Mouse (Mus musculus): ENCODE measurements around the gene Vmn1r178.
"Not testable (repeated sequence)": the region's sequence is repeated elsewhere in the genome, so short reads cannot be mapped to it uniquely, and the experiment has no call there.

Vmn1r178 gene

GRCm38 (mm10) chr7:23891709-23892108 lies at the start of gene Vmn1r178:
TSS of gene Vmn1r178 (plus strand) at chr7:23892009.
- in situ Hi-C loops (cut with MseI, MboI): no loop called here

GRCm38 (mm10) chr7:23866349-23866748 lies 25.5 kb upstream of the Vmn1r178 start, which contains the start of gene Vmn1r177:
TSS of gene Vmn1r177 (minus strand) at chr7:23866449.
- in situ Hi-C loops (cut with MseI, MboI): not testable (repeated sequence)

DNA sequence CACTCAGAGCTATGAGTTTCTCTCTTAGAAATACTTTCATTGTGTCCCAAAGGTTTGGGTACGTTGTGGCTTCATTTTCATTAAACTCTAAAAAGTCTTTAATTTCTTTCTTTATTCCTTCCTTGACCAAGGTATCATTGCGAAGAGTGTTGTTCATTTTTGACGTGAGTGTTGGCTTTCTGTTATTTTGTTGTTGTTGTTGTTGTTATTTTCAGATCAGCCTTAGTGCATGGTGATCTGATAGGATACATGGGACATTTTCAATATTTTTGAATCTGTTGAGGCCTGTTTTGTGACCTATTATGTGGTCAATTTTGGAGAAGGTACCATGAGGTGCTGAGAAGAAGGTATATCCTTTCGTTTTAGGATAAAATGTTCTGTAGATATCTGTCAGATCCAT lies 14.9 kb upstream of the Vmn1r178 start:
- in situ Hi-C loops (cut with MseI, MboI): not testable (repeated sequence)

DNA sequence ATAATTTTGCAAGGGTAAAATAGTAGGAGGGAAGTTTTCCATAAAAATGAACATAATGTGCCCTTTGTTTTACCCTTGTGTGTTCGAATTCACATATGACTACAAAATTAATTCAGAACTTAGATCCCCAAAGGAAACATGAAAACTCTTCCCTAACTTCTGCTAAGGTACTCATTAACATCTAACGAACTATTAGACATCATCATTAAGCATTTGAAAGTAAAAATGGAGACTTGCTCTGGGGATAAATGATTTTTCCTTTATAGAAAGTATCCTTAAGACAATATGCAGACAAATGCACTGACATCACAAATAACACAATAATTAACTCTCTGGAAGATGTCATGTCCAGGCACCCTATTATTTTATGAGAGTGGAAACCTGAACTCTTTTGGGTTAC lies 34.9 kb downstream of the Vmn1r178 start, which contains the start of gene Vmn1r179:
Gene Vmn1r179, plus strand, starts transcription at position 301 of the 400 bp plus-strand sequence.
- in situ Hi-C loops (cut with MseI, MboI): no loop called here

All from mouse trophoblast stem cell (cell line).